Mouse (Mus musculus): ENCODE measurements around the gene Usp12. TPM values are rescaled to one million over a fixed set of nuclear protein-coding genes. Genes with fewer than 3 reads are reported as not detected.

Usp12 gene
- polyA plus RNA-seq, 1 experiment from 2014 or later = 10.4 TPM

GRCm38 (mm10) chr5:146695543-146695942 is 99.3 kb downstream of the Usp12 start:
- no peak overlapping the region for H3K9ac ChIP-seq (ENCODE audit: low read length)
- H3K4me1 ChIP-seq (replicated peaks; ENCODE audit: control insufficient read depth, insufficient read depth) = 0 out of 2 replicates have a peak, but pooled peaks cover 6% of the 10 kb centered on the region
- TF ChIP-seq EP300 (optimal IDR thresholded peaks at IDR 0.05) (no peak), CTCF (IDR thresholded peaks at IDR 0.05; ENCODE audit: low read depth) (no peak)
- WGBS = 42% methylated on average over 5 of the region's 5 CpGs
- no peaks in the 10 kb centered on the region for H3K9me3 ChIP-seq (ENCODE audit: control insufficient read depth, low read length)
- H3K27me3 ChIP-seq (ENCODE audit: control insufficient read depth, insufficient read depth, low read length) = no peaks in the 10 kb centered on the region
- H3K36me3 ChIP-seq (ENCODE audit: control insufficient read depth, insufficient read depth, low read length) = no peaks in the 10 kb centered on the region
- ATAC-seq (ENCODE audit: low FRiP score, low TSS enrichment) (no peak), DNase-seq (ENCODE audit: low spot score) (no peak)
- H3K27ac ChIP-seq (replicated peaks) = no peak overlapping the region
- H3K4me3 ChIP-seq (ENCODE audit: low read depth, low read length) = no peak overlapping the region
- no peak overlapping the region for H3K4me2 ChIP-seq (replicated peaks; ENCODE audit: low read depth)

- WGBS = 57% methylated on average over 5 of the region's 5 CpGs
- Histone ChIP-seq H3K4me2 (replicated peaks; ENCODE audit: low read depth) (no peak overlapping the region), H3K36me3 (ENCODE audit: control insufficient read depth, insufficient read depth, low read length) (no peaks in the 10 kb centered on the region), H3K4me3 (ENCODE audit: low read depth, low read length) (no peak overlapping the region), H3K4me1 (replicated peaks; ENCODE audit: control insufficient read depth, insufficient read depth) (0 out of 2 replicates have a peak, but pooled peaks cover 6% of the 10 kb centered on the region), H3K27ac (replicated peaks) (peak overlapping the region; percentile 69), H3K27me3 (ENCODE audit: control insufficient read depth, insufficient read depth, low read length) (no peaks in the 10 kb centered on the region), H3K9ac (ENCODE audit: low read length) (no peak overlapping the region), H3K9me3 (ENCODE audit: control insufficient read depth, low read length) (no peaks in the 10 kb centered on the region)
- no peak for DNase-seq (ENCODE audit: low spot score)
- no peak for ATAC-seq (ENCODE audit: low FRiP score, low TSS enrichment)
- TF ChIP-seq EP300 (optimal IDR thresholded peaks at IDR 0.05) (no peak), CTCF (IDR thresholded peaks at IDR 0.05; ENCODE audit: low read depth) (no peak)
Observed at GRCm38 (mm10) chr5:146692976-146693361, 101.8 kb downstream of the Usp12 start.

- DNase-seq (ENCODE audit: low spot score) (peak; percentile 54), ATAC-seq (ENCODE audit: low FRiP score, low TSS enrichment) (peak; percentile 35; the same call in 1 of the 2 replicates)
- Histone ChIP-seq H3K4me2 (replicated peaks; ENCODE audit: low read depth) (no peak overlapping the region), H3K9ac (ENCODE audit: low read length) (no peak overlapping the region), H3K27me3 (ENCODE audit: control insufficient read depth, insufficient read depth, low read length) (no peaks in the 10 kb centered on the region), H3K4me1 (replicated peaks; ENCODE audit: control insufficient read depth, insufficient read depth) (0 out of 2 replicates have a peak, but pooled peaks cover 6% of the 10 kb centered on the region), H3K27ac (replicated peaks) (peak overlapping the region; percentile 69), H3K4me3 (ENCODE audit: low read depth, low read length) (no peak overlapping the region), H3K36me3 (ENCODE audit: control insufficient read depth, insufficient read depth, low read length) (no peaks in the 10 kb centered on the region), H3K9me3 (ENCODE audit: control insufficient read depth, low read length) (no peaks in the 10 kb centered on the region)
- WGBS = 10% methylated on average over 7 of the region's 7 CpGs
- TF ChIP-seq CTCF (IDR thresholded peaks at IDR 0.05; ENCODE audit: low read depth) (no peak), EP300 (optimal IDR thresholded peaks at IDR 0.05) (no peak)
Observed at GRCm38 (mm10) chr5:146692361-146692975, 102.3 kb downstream of the Usp12 start.

DNA sequence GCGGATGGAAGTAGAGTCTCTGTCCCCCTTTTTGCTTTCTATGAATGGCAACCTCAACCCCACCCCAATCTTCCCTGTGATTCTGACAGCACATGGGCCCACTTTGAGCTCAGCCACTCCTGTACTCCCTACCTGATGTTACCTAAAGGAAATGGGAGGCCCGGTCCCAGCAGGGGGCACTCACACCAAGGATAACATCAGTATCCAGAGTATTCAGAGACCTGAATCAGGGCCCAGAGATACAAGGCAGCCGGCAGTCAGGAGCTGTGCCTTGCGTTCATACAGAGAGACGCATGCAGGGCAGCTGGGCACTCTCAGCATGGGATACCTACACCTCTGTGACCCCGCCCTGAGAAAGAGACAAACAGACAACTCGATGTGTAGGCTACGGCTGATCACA is 103.1 kb downstream of the Usp12 start:
- DNase-seq (ENCODE audit: low spot score) (peak; percentile 77), ATAC-seq (ENCODE audit: low FRiP score, low TSS enrichment) (peak; percentile 40)
- WGBS = 50% methylated on average over 8 of the region's 8 CpGs
- H3K27ac ChIP-seq (replicated peaks) = no peak overlapping the region; the same call in 1 of the 2 replicates
- H3K9ac ChIP-seq (ENCODE audit: low read length) = no peak overlapping the region
- H3K4me2 ChIP-seq (replicated peaks; ENCODE audit: low read depth) = no peak overlapping the region
- TF ChIP-seq EP300 (optimal IDR thresholded peaks at IDR 0.05) = no peak
- peak; percentile 64 for TF ChIP-seq CTCF (IDR thresholded peaks at IDR 0.05; ENCODE audit: low read depth)
- 0 out of 2 replicates have a peak, but pooled peaks cover 6% of the 10 kb centered on the region for H3K4me1 ChIP-seq (replicated peaks; ENCODE audit: control insufficient read depth, insufficient read depth)
- no peaks in the 10 kb centered on the region for H3K27me3 ChIP-seq (ENCODE audit: control insufficient read depth, insufficient read depth, low read length)
- no peaks in the 10 kb centered on the region for H3K36me3 ChIP-seq (ENCODE audit: control insufficient read depth, insufficient read depth, low read length)
- H3K9me3 ChIP-seq (ENCODE audit: control insufficient read depth, low read length) = no peaks in the 10 kb centered on the region
- no peak overlapping the region for H3K4me3 ChIP-seq (ENCODE audit: low read depth, low read length)

DNA sequence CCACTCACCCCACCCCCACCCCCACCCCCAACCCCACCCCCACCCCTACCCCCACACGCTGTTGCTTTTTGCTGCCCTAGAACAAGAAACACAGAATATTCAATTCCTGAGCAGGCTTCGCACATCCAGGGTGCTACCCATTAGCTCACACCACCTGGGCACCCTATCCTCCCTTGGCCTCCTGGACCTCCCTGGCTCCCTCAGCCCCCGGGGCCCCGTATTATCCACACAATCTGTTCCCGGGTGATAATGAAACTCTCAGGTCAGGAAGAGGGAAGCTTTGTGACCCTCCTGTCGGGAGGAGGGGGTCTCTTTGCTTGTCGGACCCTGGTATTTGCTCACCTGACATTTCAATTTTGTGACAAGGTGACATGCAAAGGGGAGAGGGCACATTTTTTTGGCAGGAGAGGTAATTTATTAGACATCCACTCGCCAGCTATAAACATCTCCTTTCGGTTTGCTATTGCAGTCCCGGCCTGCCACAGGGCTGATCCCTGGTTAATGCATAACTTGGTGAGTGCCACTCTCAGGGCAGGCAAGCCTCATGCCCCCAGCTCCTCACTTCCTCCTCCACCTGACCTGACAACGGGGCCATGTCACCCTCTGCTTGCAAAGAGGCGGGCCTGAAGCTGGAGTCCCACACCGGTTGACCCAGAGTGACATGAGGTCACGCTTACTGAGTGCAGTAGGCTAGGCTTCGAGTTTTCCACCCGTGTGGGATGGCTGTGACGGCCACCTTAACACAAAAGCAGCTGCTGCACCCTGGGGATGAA is 107.1 kb downstream of the Usp12 start:
- Histone ChIP-seq H3K36me3 (ENCODE audit: control insufficient read depth, insufficient read depth, low read length) (no peaks in the 10 kb centered on the region), H3K9me3 (ENCODE audit: control insufficient read depth, low read length) (no peaks in the 10 kb centered on the region), H3K4me2 (replicated peaks; ENCODE audit: low read depth) (peak overlapping the region; percentile 34; the same call in 1 of the 2 replicates), H3K4me1 (replicated peaks; ENCODE audit: control insufficient read depth, insufficient read depth) (0 out of 2 replicates have a peak, but pooled peaks cover 4% of the 10 kb centered on the region), H3K27ac (replicated peaks) (peak overlapping the region; percentile 78), H3K4me3 (ENCODE audit: low read depth, low read length) (no peak overlapping the region), H3K27me3 (ENCODE audit: control insufficient read depth, insufficient read depth, low read length) (no peaks in the 10 kb centered on the region), H3K9ac (ENCODE audit: low read length) (no peak overlapping the region)
- TF ChIP-seq CTCF (IDR thresholded peaks at IDR 0.05; ENCODE audit: low read depth) (no peak), EP300 (optimal IDR thresholded peaks at IDR 0.05) (no peak)
- peak; percentile 82 for DNase-seq (ENCODE audit: low spot score)
- ATAC-seq (ENCODE audit: low FRiP score, low TSS enrichment) = peak; percentile 93
- 28% methylated on average over 17 of the region's 17 CpGs for WGBS

DNA sequence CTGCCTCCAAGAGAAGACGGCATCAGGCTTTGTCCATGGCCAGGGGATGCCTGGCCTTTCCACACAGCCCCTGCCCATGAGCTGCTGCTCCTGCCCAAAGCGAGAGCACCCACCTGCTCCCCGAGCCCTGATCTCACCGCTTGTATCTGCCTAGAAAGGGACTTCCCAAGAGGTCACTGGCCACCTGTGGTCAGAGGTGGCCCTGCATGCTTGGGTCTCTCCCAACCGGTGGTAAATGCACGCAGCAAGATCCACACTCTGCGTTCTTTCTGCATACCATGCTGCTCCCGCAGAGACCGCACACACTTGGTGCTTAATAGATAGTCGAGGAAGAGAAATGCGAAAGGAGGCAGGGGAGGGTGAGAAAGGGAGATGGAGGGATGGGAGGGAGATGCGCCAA is 107.9 kb downstream of the Usp12 start:
- Histone ChIP-seq H3K27me3 (ENCODE audit: control insufficient read depth, insufficient read depth, low read length) (no peaks in the 10 kb centered on the region), H3K36me3 (ENCODE audit: control insufficient read depth, insufficient read depth, low read length) (no peaks in the 10 kb centered on the region), H3K4me3 (ENCODE audit: low read depth, low read length) (no peak overlapping the region), H3K4me1 (replicated peaks; ENCODE audit: control insufficient read depth, insufficient read depth) (no peaks in the 10 kb centered on the region), H3K4me2 (replicated peaks; ENCODE audit: low read depth) (no peak overlapping the region), H3K27ac (replicated peaks) (no peak overlapping the region), H3K9ac (ENCODE audit: low read length) (no peak overlapping the region), H3K9me3 (ENCODE audit: control insufficient read depth, low read length) (no peaks in the 10 kb centered on the region)
- DNase-seq (ENCODE audit: low spot score) (no peak), ATAC-seq (ENCODE audit: low FRiP score, low TSS enrichment) (no peak)
- 73% methylated on average over 12 of the region's 12 CpGs for WGBS
- TF ChIP-seq CTCF (IDR thresholded peaks at IDR 0.05; ENCODE audit: low read depth) = no peak
- TF ChIP-seq EP300 (optimal IDR thresholded peaks at IDR 0.05) = no peak

Other genes starting within 250 kb of the Usp12 start
- not detected in 2 replicates for gene Gm3415, start 238.9 kb downstream of the Usp12 start, polyA plus RNA-seq (2015; fragmentation: Nextera tagmentation; extraction: Ambion mirVana)
- 0.05 and 0.12 TPM in 2 replicates for gene Gpr12, start 209.8 kb downstream of the Usp12 start, polyA plus RNA-seq (2015; fragmentation: Nextera tagmentation; extraction: Ambion mirVana)
- 515 and 522 TPM in 2 replicates for gene Rpl21, start 37.9 kb upstream of the Usp12 start, polyA plus RNA-seq (2015; fragmentation: Nextera tagmentation; extraction: Ambion mirVana)
- gene Rasl11a, start 50.1 kb upstream of the Usp12 start, polyA plus RNA-seq (2015; fragmentation: Nextera tagmentation; extraction: Ambion mirVana) = 13.7 and 13.8 TPM in 2 replicates
- gene Gtf3a, start 153.7 kb upstream of the Usp12 start, polyA plus RNA-seq (2015; fragmentation: Nextera tagmentation; extraction: Ambion mirVana) = 67.9 and 70.4 TPM in 2 replicates
- 21.0 and 25.0 TPM in 2 replicates for gene Mtif3, start 168.8 kb upstream of the Usp12 start, polyA plus RNA-seq (2015; fragmentation: Nextera tagmentation; extraction: Ambion mirVana)

All from stomach, postnatal 0 days (tissue).